Mouse (Mus musculus): ENCODE measurements around the gene Krt4. TPM values are rescaled to one million over a fixed set of nuclear protein-coding genes. Genes with fewer than 3 reads are reported as not detected.
A peak's percentile ranks its signal among the peaks of the same experiment; 100 is the strongest.

Krt4 gene
- polyA plus RNA-seq, 1 experiment from 2014 or later: not detected

DNA sequence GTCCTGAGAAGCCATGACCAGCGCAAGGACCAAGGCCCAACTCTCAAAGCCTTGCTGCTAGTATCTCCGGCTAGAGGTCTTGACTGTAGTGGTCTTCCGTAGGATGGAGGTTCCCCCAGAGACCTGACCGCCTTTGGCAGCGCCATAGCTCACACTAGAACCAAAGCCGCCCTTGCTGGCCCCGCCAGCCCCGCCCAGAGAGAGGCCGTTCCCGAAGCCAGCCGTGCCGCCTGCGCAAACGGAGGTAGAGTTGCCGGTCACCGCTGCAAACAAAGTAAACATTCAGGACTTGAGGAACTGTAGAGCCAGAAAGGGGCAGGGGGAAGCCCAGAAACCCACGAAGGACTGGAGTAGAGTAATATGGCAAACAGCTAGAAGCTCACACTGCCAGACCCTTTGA, 5.1 kb upstream of the Krt4 start:
- Histone ChIP-seq H3K4me1 (peaks cover 10% of the 10 kb centered on the region), H3K4me2 (peak overlapping the region; percentile 48), H3K9me3 (no peaks in the 10 kb centered on the region), H3K9ac (0 out of 2 replicates have a peak overlapping the region, but pooled peaks have one; percentile 21), H3K4me3 (replicated peaks) (peak overlapping the region; percentile 22), H3K27me3 (peaks cover 36% of the 10 kb centered on the region), H3K27ac (no peak overlapping the region), H3K36me3 (replicated peaks) (no peaks in the 10 kb centered on the region)
- WGBS: 4% methylated on average over 17 of the region's 17 CpGs
- no peak for ATAC-seq (ENCODE audit: low FRiP score)

GRCm38 (mm10) chr15:101929087-101929486, 4.6 kb upstream of the Krt4 start:
- peaks cover 36% of the 10 kb centered on the region for H3K27me3 ChIP-seq
- H3K9me3 ChIP-seq: no peaks in the 10 kb centered on the region
- no peak overlapping the region for H3K9ac ChIP-seq
- H3K4me2 ChIP-seq: peak overlapping the region; percentile 48; the same call in 1 of the 2 replicates
- H3K4me1 ChIP-seq: peaks cover 10% of the 10 kb centered on the region
- H3K4me3 ChIP-seq (replicated peaks): no peak overlapping the region
- WGBS: 24% methylated on average over 9 of the region's 9 CpGs
- H3K36me3 ChIP-seq (replicated peaks): no peaks in the 10 kb centered on the region
- H3K27ac ChIP-seq: no peak overlapping the region
- ATAC-seq (ENCODE audit: low FRiP score): no peak

GRCm38 (mm10) chr15:101927340-101928080, 3.0 kb upstream of the Krt4 start:
- peaks cover 10% of the 10 kb centered on the region for H3K4me1 ChIP-seq
- ATAC-seq (ENCODE audit: low FRiP score): no peak
- no peaks in the 10 kb centered on the region for H3K9me3 ChIP-seq
- H3K36me3 ChIP-seq (replicated peaks): no peaks in the 10 kb centered on the region
- peaks cover 36% of the 10 kb centered on the region for H3K27me3 ChIP-seq
- no peak overlapping the region for H3K9ac ChIP-seq
- H3K4me3 ChIP-seq (replicated peaks): no peak overlapping the region
- H3K4me2 ChIP-seq: no peak overlapping the region
- 69% methylated on average over 12 of the region's 12 CpGs for WGBS
- no peak overlapping the region for H3K27ac ChIP-seq

- Histone ChIP-seq H3K4me2 (no peak overlapping the region), H3K27ac (no peak overlapping the region), H3K27me3 (peaks cover 16% of the 10 kb centered on the region), H3K9ac (no peak overlapping the region), H3K4me3 (replicated peaks) (no peak overlapping the region), H3K36me3 (replicated peaks) (no peaks in the 10 kb centered on the region), H3K9me3 (no peaks in the 10 kb centered on the region), H3K4me1 (peaks cover 9% of the 10 kb centered on the region)
- no peak for ATAC-seq (ENCODE audit: low FRiP score)
- WGBS: 93% methylated on average over 1 of the region's 1 CpGs
Observed at GRCm38 (mm10) chr15:101925041-101925440, 506 bp upstream of the Krt4 start.

GRCm38 (mm10) chr15:101922296-101922695, 2.2 kb downstream of the Krt4 start:
- 97% methylated on average over 2 of the region's 2 CpGs for WGBS
- no peak overlapping the region for H3K4me3 ChIP-seq (replicated peaks)
- H3K9me3 ChIP-seq: no peaks in the 10 kb centered on the region
- no peak for ATAC-seq (ENCODE audit: low FRiP score)
- H3K4me2 ChIP-seq: no peak overlapping the region
- no peaks in the 10 kb centered on the region; the same call in 1 of the 2 replicates for H3K27me3 ChIP-seq
- H3K9ac ChIP-seq: no peak overlapping the region
- no peak overlapping the region for H3K27ac ChIP-seq
- no peaks in the 10 kb centered on the region for H3K4me1 ChIP-seq
- no peaks in the 10 kb centered on the region for H3K36me3 ChIP-seq (replicated peaks)

- no peaks in the 10 kb centered on the region; the same call in 1 of the 2 replicates for H3K27me3 ChIP-seq
- ATAC-seq (ENCODE audit: low FRiP score): no peak
- H3K4me3 ChIP-seq (replicated peaks): no peak overlapping the region
- H3K4me2 ChIP-seq: no peak overlapping the region
- H3K4me1 ChIP-seq: no peaks in the 10 kb centered on the region
- no peak overlapping the region for H3K27ac ChIP-seq
- H3K9ac ChIP-seq: no peak overlapping the region
- no peaks in the 10 kb centered on the region for H3K36me3 ChIP-seq (replicated peaks)
- H3K9me3 ChIP-seq: no peaks in the 10 kb centered on the region
- 75% methylated on average over 2 of the region's 2 CpGs for WGBS
Observed at GRCm38 (mm10) chr15:101916072-101916471, 8.5 kb downstream of the Krt4 start.

GRCm38 (mm10) chr15:101904849-101905248, 19.7 kb downstream of the Krt4 start:
- WGBS: 77% methylated on average over 5 of the region's 5 CpGs
- Histone ChIP-seq H3K27ac (no peak overlapping the region), H3K4me2 (no peak overlapping the region)

GRCm38 (mm10) chr15:101902171-101903149, 22.1 kb downstream of the Krt4 start:
- WGBS: 65% methylated on average over 12 of the region's 12 CpGs
- no peak overlapping the region for H3K4me2 ChIP-seq
- no peaks in the 10 kb centered on the region for H3K36me3 ChIP-seq (replicated peaks)
- no peaks in the 10 kb centered on the region; the same call in none of the 2 replicates for H3K27me3 ChIP-seq
- H3K9me3 ChIP-seq: no peaks in the 10 kb centered on the region
- H3K27ac ChIP-seq: no peak overlapping the region
- no peaks in the 10 kb centered on the region for H3K4me1 ChIP-seq
- no peak overlapping the region for H3K4me3 ChIP-seq (replicated peaks)
- no peak for ATAC-seq (ENCODE audit: low FRiP score)
- H3K9ac ChIP-seq: no peak overlapping the region

More at GRCm38 (mm10) chr15:101904849-101905248, 19.7 kb downstream of the Krt4 start:
- H3K4me1 ChIP-seq: no peaks in the 10 kb centered on the region
- H3K9me3 ChIP-seq: no peaks in the 10 kb centered on the region
- no peak overlapping the region for H3K9ac ChIP-seq
- no peak for ATAC-seq (ENCODE audit: low FRiP score)
- H3K27me3 ChIP-seq: no peaks in the 10 kb centered on the region; the same call in 1 of the 2 replicates
- H3K36me3 ChIP-seq (replicated peaks): no peaks in the 10 kb centered on the region
- H3K4me3 ChIP-seq (replicated peaks): no peak overlapping the region

DNA sequence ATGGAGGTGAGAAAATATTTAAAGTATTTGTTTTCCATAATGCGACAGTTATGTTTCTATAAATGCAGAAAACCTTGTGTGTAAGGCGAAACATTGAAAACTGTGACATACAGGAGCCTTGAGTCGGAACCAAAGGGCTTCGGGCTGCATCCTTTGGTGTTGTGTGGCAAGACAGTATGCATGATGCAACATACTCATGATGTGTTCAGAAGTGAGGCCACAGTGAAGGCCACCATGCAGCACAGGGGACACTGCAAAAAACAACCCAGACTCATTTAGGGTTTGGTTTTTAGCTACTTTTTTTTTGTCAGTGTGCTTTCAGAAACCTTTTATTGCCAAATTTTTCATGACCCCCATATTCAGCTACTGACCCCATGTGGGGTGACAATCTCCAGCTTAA, 29.3 kb downstream of the Krt4 start:
- no peaks in the 10 kb centered on the region; the same call in 1 of the 2 replicates for H3K27me3 ChIP-seq
- H3K36me3 ChIP-seq (replicated peaks): no peaks in the 10 kb centered on the region
- WGBS: 89% methylated on average over 4 of the region's 4 CpGs
- H3K9ac ChIP-seq: no peak overlapping the region
- H3K9me3 ChIP-seq: no peaks in the 10 kb centered on the region
- no peak overlapping the region for H3K27ac ChIP-seq
- no peak overlapping the region for H3K4me2 ChIP-seq
- ATAC-seq (ENCODE audit: low FRiP score): no peak
- H3K4me1 ChIP-seq: no peaks in the 10 kb centered on the region
- H3K4me3 ChIP-seq (replicated peaks): no peak overlapping the region

DNA sequence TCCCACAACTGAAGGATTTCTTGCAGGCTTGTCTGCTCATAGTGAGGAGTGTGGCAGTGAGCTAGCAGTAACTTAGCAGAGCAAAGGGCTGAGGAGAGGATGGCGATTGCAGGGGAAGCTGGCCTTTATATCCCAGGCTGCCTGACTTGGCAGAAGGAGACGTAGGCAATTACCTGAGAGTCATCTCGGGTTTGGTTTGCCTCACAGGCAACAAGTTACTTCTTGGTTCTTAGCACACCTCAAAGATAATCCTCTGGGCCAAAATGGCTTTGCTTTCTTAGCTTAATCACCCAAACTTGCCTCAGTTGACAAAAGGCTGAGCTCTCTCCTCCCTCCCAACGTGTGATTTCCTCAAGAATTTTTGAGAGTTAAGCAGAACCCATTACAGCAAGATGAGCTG, 31.7 kb downstream of the Krt4 start, which contains the start of gene Krt76:
Krt76 (minus strand) TSS at position 101 of the 400 bp plus-strand sequence.
- no peak within 1 kb of the TSS for H3K27ac ChIP-seq
- no peaks in the 10 kb centered on the region for H3K9me3 ChIP-seq
- no peaks in the 10 kb centered on the region for H3K4me1 ChIP-seq
- H3K36me3 ChIP-seq (replicated peaks): no peaks in the 10 kb centered on the region
- no peak for ATAC-seq (ENCODE audit: low FRiP score)
- no peak within 1 kb of the TSS for H3K4me2 ChIP-seq
- no peak within 1 kb of the TSS for H3K4me3 ChIP-seq (replicated peaks)
- no peak within 1 kb of the TSS for H3K9ac ChIP-seq
- 0 out of 2 replicates have a peak, but pooled peaks cover 3% of the 10 kb centered on the region for H3K27me3 ChIP-seq
- 56% methylated on average over 4 of the region's 4 CpGs for WGBS

DNA sequence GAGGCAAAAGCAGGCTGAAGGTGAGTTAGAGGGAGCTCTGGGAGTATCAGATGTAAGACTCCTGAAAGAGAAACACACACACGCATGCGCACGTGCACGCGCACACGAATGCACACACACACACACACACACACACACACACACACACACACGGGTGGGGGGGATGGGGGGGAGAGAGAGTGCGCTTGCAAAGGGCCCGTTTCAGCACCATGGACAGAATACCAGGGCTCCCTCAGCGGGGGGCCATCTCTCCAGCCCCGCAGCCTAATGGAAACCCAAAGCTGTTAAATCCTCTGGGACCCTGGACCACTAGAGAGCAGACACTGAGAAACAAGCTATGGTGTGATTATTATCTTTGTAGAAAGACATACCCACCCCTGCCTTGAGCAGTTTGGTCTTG, 44.8 kb downstream of the Krt4 start:
- ATAC-seq (ENCODE audit: low FRiP score): no peak
- Histone ChIP-seq H3K9ac (no peak overlapping the region), H3K27me3 (peaks cover 3% of the 10 kb centered on the region; the same call in 1 of the 2 replicates), H3K4me2 (no peak overlapping the region), H3K27ac (no peak overlapping the region), H3K36me3 (replicated peaks) (no peaks in the 10 kb centered on the region), H3K9me3 (no peaks in the 10 kb centered on the region), H3K4me3 (replicated peaks) (no peak overlapping the region), H3K4me1 (no peaks in the 10 kb centered on the region)
- WGBS: 8% methylated on average over 5 of the region's 11 CpGs

DNA sequence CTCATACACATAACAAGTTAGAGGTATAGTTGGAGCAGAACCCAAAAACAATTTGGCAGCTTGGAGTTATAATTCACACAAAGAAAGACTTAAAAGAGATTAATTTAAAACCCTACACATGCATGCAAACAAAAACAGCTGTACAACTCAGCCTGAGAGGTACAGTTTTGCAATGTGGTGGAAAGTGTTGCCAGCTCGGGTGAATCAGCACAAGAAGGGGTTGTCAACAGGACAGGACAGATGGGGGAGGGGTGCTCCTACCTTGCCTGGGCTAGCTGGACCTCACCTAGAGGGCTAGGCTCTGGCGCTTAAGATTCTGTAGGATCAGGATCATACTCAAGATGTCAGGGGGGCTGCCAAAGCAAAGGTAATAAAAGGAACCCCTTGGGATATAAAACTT, 46.5 kb downstream of the Krt4 start:
- WGBS: 57% methylated on average over 2 of the region's 2 CpGs
- no peak overlapping the region for H3K4me2 ChIP-seq
- no peak for ATAC-seq (ENCODE audit: low FRiP score)
- H3K4me1 ChIP-seq: no peaks in the 10 kb centered on the region
- no peaks in the 10 kb centered on the region; the same call in 1 of the 2 replicates for H3K27me3 ChIP-seq
- no peak overlapping the region for H3K27ac ChIP-seq
- H3K36me3 ChIP-seq (replicated peaks): no peaks in the 10 kb centered on the region
- no peak overlapping the region for H3K4me3 ChIP-seq (replicated peaks)
- H3K9me3 ChIP-seq: no peaks in the 10 kb centered on the region
- H3K9ac ChIP-seq: no peak overlapping the region
